Comparison of ENCODE assay signal across 15 mouse cellular contexts in the genomic region with DNA sequence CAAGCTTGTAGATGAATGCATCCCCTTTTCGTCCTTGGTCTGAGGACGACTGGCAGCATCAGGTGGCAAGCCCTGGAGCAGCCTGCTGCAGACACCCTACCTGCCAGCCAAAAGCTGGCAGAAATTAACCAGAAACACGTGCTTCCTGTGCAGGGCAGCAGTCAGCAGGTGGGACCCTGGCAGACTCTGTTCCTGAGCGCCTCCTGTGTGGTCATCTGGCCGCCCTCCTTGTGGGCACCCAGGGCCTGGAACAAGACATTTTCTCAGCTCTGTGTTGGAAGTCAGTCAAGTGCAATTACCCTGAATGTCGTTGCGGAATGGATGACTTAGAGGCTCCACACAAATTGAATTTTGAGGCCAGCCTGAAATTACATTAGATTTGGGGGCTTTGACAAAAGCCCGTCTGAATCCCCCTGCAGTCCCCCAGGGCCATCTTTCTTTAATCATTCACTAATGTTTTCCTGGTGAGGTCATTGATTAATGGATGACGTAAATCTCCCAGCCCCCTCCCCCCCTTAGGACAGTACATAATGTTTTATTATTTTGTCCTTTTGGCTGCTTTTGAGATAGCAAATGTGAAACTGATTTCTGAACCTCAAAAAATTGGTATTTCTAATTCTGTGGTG.
A peak's percentile ranks its signal among the peaks of the same experiment; 100 is the strongest.
DNase-seq lines count a peak whose midpoint lies in the region; ATAC-seq and TF ChIP-seq lines count a peak whose summit lies in the region.
"Had no signal": no experiment of that assay in that cellular context is flagged by ENCODE, and none has a peak within 500 bp of the region (broad histone marks: within the 10 kb centered on the region; RNA-seq: fewer than 3 reads in every experiment).

No protein-coding gene starts in this region.

- no peak for TF ChIP-seq CTCF in liver, postnatal 0 days (IDR thresholded peaks at IDR 0.05; ENCODE audit: low read depth)

- no peak overlapping the region for H3K4me3 ChIP-seq in embryonic facial prominence, embryonic 14.5 days (ENCODE audit: low read depth, low read length)
- no peak overlapping the region for H3K4me3 ChIP-seq in liver, postnatal 0 days (ENCODE audit: low read depth, low read length)
- H3K4me3 ChIP-seq: forebrain, embryonic 13.5 days had no signal

- H3K9me3 ChIP-seq in embryonic facial prominence, embryonic 14.5 days (ENCODE audit: control insufficient read depth, low read length): no peaks in the 10 kb centered on the region
- no peaks in the 10 kb centered on the region for H3K9me3 ChIP-seq in liver, postnatal 0 days (ENCODE audit: low read length)
- H3K9me3 ChIP-seq: forebrain, embryonic 13.5 days; G1E had no signal

- TF ChIP-seq EP300 in liver, postnatal 0 days (IDR thresholded peaks at IDR 0.05; ENCODE audit: low read depth): no peak

- no peak overlapping the region for H3K4me2 ChIP-seq in embryonic facial prominence, embryonic 14.5 days (ENCODE audit: low read depth, low read length)
- no peak overlapping the region for H3K4me2 ChIP-seq in liver, postnatal 0 days (ENCODE audit: low read depth, low read length)
- H3K4me2 ChIP-seq: forebrain, embryonic 13.5 days; midbrain, embryonic 11.5 days had no signal

- H3K36me3 ChIP-seq in embryonic facial prominence, embryonic 14.5 days (ENCODE audit: control insufficient read depth, insufficient read depth, low read length): no peaks in the 10 kb centered on the region
- no peaks in the 10 kb centered on the region for H3K36me3 ChIP-seq in liver, postnatal 0 days (replicated peaks; ENCODE audit: insufficient read depth, low read length)
- H3K36me3 ChIP-seq: G1E had no signal

- WGBS in embryonic facial prominence, embryonic 14.5 days: 20% methylated on average over 9 of the region's 9 CpGs
- 66% methylated on average over 9 of the region's 9 CpGs for WGBS in liver, postnatal 0 days (ENCODE audit: insufficient replicate concordance)

- H3K27ac ChIP-seq in embryonic facial prominence, embryonic 14.5 days (replicated peaks; ENCODE audit: low read depth, low read length): no peak overlapping the region
- H3K27ac ChIP-seq in liver, postnatal 0 days (ENCODE audit: low read depth): no peak overlapping the region
- H3K27ac ChIP-seq: forebrain, embryonic 13.5 days had no signal

- peaks cover 8% of the 10 kb centered on the region for H3K4me1 ChIP-seq in embryonic facial prominence, embryonic 14.5 days (ENCODE audit: control insufficient read depth, insufficient read depth, low read length)
- no peaks in the 10 kb centered on the region for H3K4me1 ChIP-seq in liver, postnatal 0 days (ENCODE audit: insufficient read depth)
- H3K4me1 ChIP-seq: forebrain, embryonic 13.5 days had no signal

- no peaks in the 10 kb centered on the region for H3K27me3 ChIP-seq in embryonic facial prominence, embryonic 14.5 days (replicated peaks; ENCODE audit: control insufficient read depth, insufficient read depth, low read length)
- no peaks in the 10 kb centered on the region for H3K27me3 ChIP-seq in liver, postnatal 0 days (ENCODE audit: insufficient read depth, low read length)
- H3K27me3 ChIP-seq: forebrain, embryonic 13.5 days had no signal

- DNase-seq in embryo, embryonic 10.5 days (ENCODE audit: low spot score): peak; percentile 35
- DNase-seq in embryo, embryonic 10 days (ENCODE audit: low spot score): no peak
- peak; percentile 66 for DNase-seq in embryonic facial prominence, embryonic 14.5 days (ENCODE audit: low spot score)
- peak; percentile 6 to 57 for DNase-seq in kidney, postnatal 25 days
- no peak for DNase-seq in testis, postnatal 14 days (ENCODE audit: low spot score)
- DNase-seq in urinary bladder, postnatal 14 days (ENCODE audit: low spot score): no peak
- no peak for DNase-seq in liver, postnatal 0 days
- DNase-seq: heart, postnatal 4 days; lung, adult 18-20 months; spleen, adult 18-20 months; thymus, adult 2 months had no signal

- peak; percentile 68; the same call in 1 of the 2 replicates for ATAC-seq in cerebellum, adult (ENCODE audit: insufficient number of reproducible peaks, low FRiP score, low TSS enrichment)
- ATAC-seq in embryonic facial prominence, embryonic 14.5 days (ENCODE audit: low read depth): peak; percentile 47; the same call in 1 of the 2 replicates
- ATAC-seq in liver, postnatal 0 days: no peak
- ATAC-seq: forebrain, embryonic 13.5 days had no signal

- no peak overlapping the region for H3K9ac ChIP-seq in embryonic facial prominence, embryonic 14.5 days (ENCODE audit: low read depth, low read length)
- no peak overlapping the region for H3K9ac ChIP-seq in liver, postnatal 0 days (replicated peaks)
- H3K9ac ChIP-seq: forebrain, embryonic 13.5 days had no signal

Comparison
In these comparisons a context has a peak if more than half of its experiments do, and no peak if none do; other contexts are left out.
1. DNase-seq: peak in embryo, embryonic 10.5 days (single experiment), embryonic facial prominence, embryonic 14.5 days (single experiment) and kidney, postnatal 25 days (2 of 2); none in embryo, embryonic 10 days (single experiment), testis, postnatal 14 days (single experiment), urinary bladder, postnatal 14 days (single experiment) and liver, postnatal 0 days (single experiment).